Mouse (Mus musculus): ENCODE measurements at regions not wholly inside any gene's neighbourhood (a gene's known extent, or its start where the extent isn't known, plus 50 kb on each side); places are given as distances from the start of the nearest gene placed in this dataset.

- DNase-seq (ENCODE audit: low spot score) (no peak), ATAC-seq (no peak)
- Histone ChIP-seq H3K9me3 (replicated peaks; ENCODE audit: control insufficient read depth, low read length) (no peaks in the 10 kb centered on the region), H3K4me1 (ENCODE audit: control insufficient read depth, insufficient read depth, low read length) (no peaks in the 10 kb centered on the region), H3K27ac (ENCODE audit: low read depth, low read length) (no peak overlapping the region), H3K36me3 (ENCODE audit: control insufficient read depth, insufficient read depth, low read length) (no peaks in the 10 kb centered on the region), H3K27me3 (replicated peaks; ENCODE audit: control insufficient read depth, insufficient read depth, low read length) (no peaks in the 10 kb centered on the region), H3K4me3 (ENCODE audit: low read depth, low read length) (no peak overlapping the region), H3K9ac (ENCODE audit: low read length) (no peak overlapping the region), H3K4me2 (ENCODE audit: low read length) (no peak overlapping the region)
- 77% methylated on average over 2 of the region's 2 CpGs for WGBS
Observed at GRCm38 (mm10) chr13:35453222-35453914, 206.3 kb upstream of the Cdyl start.

GRCm38 (mm10) chr13:35460051-35460450 lies 199.6 kb upstream of the Cdyl start:
- Histone ChIP-seq H3K4me3 (ENCODE audit: low read depth, low read length) (no peak overlapping the region), H3K9me3 (replicated peaks; ENCODE audit: control insufficient read depth, low read length) (no peaks in the 10 kb centered on the region), H3K9ac (ENCODE audit: low read length) (no peak overlapping the region), H3K36me3 (ENCODE audit: control insufficient read depth, insufficient read depth, low read length) (no peaks in the 10 kb centered on the region), H3K27ac (ENCODE audit: low read depth, low read length) (no peak overlapping the region), H3K27me3 (replicated peaks; ENCODE audit: control insufficient read depth, insufficient read depth, low read length) (no peaks in the 10 kb centered on the region), H3K4me1 (ENCODE audit: control insufficient read depth, insufficient read depth, low read length) (no peaks in the 10 kb centered on the region), H3K4me2 (ENCODE audit: low read length) (no peak overlapping the region)
- WGBS, result 78% methylated on average over 1 of the region's 1 CpGs
- no peak for ATAC-seq
- no peak for DNase-seq (ENCODE audit: low spot score)

- Histone ChIP-seq H3K36me3 (ENCODE audit: control insufficient read depth, insufficient read depth, low read length) (no peaks in the 10 kb centered on the region), H3K4me1 (ENCODE audit: control insufficient read depth, insufficient read depth, low read length) (no peaks in the 10 kb centered on the region), H3K27ac (ENCODE audit: low read depth, low read length) (no peak overlapping the region), H3K4me2 (ENCODE audit: low read length) (no peak overlapping the region), H3K9me3 (replicated peaks; ENCODE audit: control insufficient read depth, low read length) (no peaks in the 10 kb centered on the region), H3K27me3 (replicated peaks; ENCODE audit: control insufficient read depth, insufficient read depth, low read length) (no peaks in the 10 kb centered on the region), H3K4me3 (ENCODE audit: low read depth, low read length) (no peak overlapping the region), H3K9ac (ENCODE audit: low read length) (no peak overlapping the region)
- ATAC-seq, result no peak
- WGBS, result 96% methylated on average over 1 of the region's 1 CpGs
- DNase-seq (ENCODE audit: low spot score), result no peak
Observed at GRCm38 (mm10) chr13:35463231-35463630, 196.4 kb upstream of the Cdyl start.

GRCm38 (mm10) chr13:35463850-35464249 lies 195.8 kb upstream of the Cdyl start:
- H3K36me3 ChIP-seq (ENCODE audit: control insufficient read depth, insufficient read depth, low read length), result no peaks in the 10 kb centered on the region
- no peak for ATAC-seq
- WGBS, result 80% methylated on average over 2 of the region's 2 CpGs
- H3K4me1 ChIP-seq (ENCODE audit: control insufficient read depth, insufficient read depth, low read length), result no peaks in the 10 kb centered on the region
- H3K27me3 ChIP-seq (replicated peaks; ENCODE audit: control insufficient read depth, insufficient read depth, low read length), result no peaks in the 10 kb centered on the region
- DNase-seq (ENCODE audit: low spot score), result no peak
- H3K9ac ChIP-seq (ENCODE audit: low read length), result no peak overlapping the region
- H3K4me3 ChIP-seq (ENCODE audit: low read depth, low read length), result no peak overlapping the region
- H3K27ac ChIP-seq (ENCODE audit: low read depth, low read length), result no peak overlapping the region
- H3K9me3 ChIP-seq (replicated peaks; ENCODE audit: control insufficient read depth, low read length), result no peaks in the 10 kb centered on the region
- no peak overlapping the region for H3K4me2 ChIP-seq (ENCODE audit: low read length)

- Histone ChIP-seq H3K4me2 (ENCODE audit: low read length) (no peak overlapping the region), H3K4me3 (ENCODE audit: low read depth, low read length) (no peak overlapping the region), H3K36me3 (ENCODE audit: control insufficient read depth, insufficient read depth, low read length) (no peaks in the 10 kb centered on the region), H3K27me3 (replicated peaks; ENCODE audit: control insufficient read depth, insufficient read depth, low read length) (no peaks in the 10 kb centered on the region), H3K9me3 (replicated peaks; ENCODE audit: control insufficient read depth, low read length) (no peaks in the 10 kb centered on the region), H3K9ac (ENCODE audit: low read length) (no peak overlapping the region), H3K4me1 (ENCODE audit: control insufficient read depth, insufficient read depth, low read length) (peaks cover 4% of the 10 kb centered on the region; the same call in 1 of the 2 replicates), H3K27ac (ENCODE audit: low read depth, low read length) (no peak overlapping the region)
- 45% methylated on average over 11 of the region's 11 CpGs for WGBS
- peak; percentile 87 for ATAC-seq
- DNase-seq (ENCODE audit: low spot score), result peak; percentile 97
Observed at GRCm38 (mm10) chr13:35469361-35470198, 190.1 kb upstream of the Cdyl start.

GRCm38 (mm10) chr13:35478226-35478625 lies 181.4 kb upstream of the Cdyl start:
- Histone ChIP-seq H3K27ac (ENCODE audit: low read depth, low read length) (no peak overlapping the region), H3K9ac (ENCODE audit: low read length) (no peak overlapping the region), H3K4me3 (ENCODE audit: low read depth, low read length) (no peak overlapping the region), H3K4me1 (ENCODE audit: control insufficient read depth, insufficient read depth, low read length) (no peaks in the 10 kb centered on the region), H3K9me3 (replicated peaks; ENCODE audit: control insufficient read depth, low read length) (no peaks in the 10 kb centered on the region), H3K36me3 (ENCODE audit: control insufficient read depth, insufficient read depth, low read length) (no peaks in the 10 kb centered on the region), H3K27me3 (replicated peaks; ENCODE audit: control insufficient read depth, insufficient read depth, low read length) (no peaks in the 10 kb centered on the region), H3K4me2 (ENCODE audit: low read length) (no peak overlapping the region)
- 91% methylated on average over 2 of the region's 2 CpGs for WGBS
- no peak for DNase-seq (ENCODE audit: low spot score)
- no peak for ATAC-seq

- ATAC-seq, result no peak
- Histone ChIP-seq H3K9ac (ENCODE audit: low read length) (no peak overlapping the region), H3K4me2 (ENCODE audit: low read length) (no peak overlapping the region), H3K36me3 (ENCODE audit: control insufficient read depth, insufficient read depth, low read length) (no peaks in the 10 kb centered on the region), H3K9me3 (replicated peaks; ENCODE audit: control insufficient read depth, low read length) (no peaks in the 10 kb centered on the region), H3K27me3 (replicated peaks; ENCODE audit: control insufficient read depth, insufficient read depth, low read length) (no peaks in the 10 kb centered on the region), H3K4me1 (ENCODE audit: control insufficient read depth, insufficient read depth, low read length) (no peaks in the 10 kb centered on the region), H3K4me3 (ENCODE audit: low read depth, low read length) (no peak overlapping the region), H3K27ac (ENCODE audit: low read depth, low read length) (no peak overlapping the region)
- WGBS, result 91% methylated on average over 4 of the region's 4 CpGs
- DNase-seq (ENCODE audit: low spot score), result no peak
Observed at GRCm38 (mm10) chr13:35482340-35482739, 177.3 kb upstream of the Cdyl start.

GRCm38 (mm10) chr13:35486125-35486524 lies 173.5 kb upstream of the Cdyl start:
- H3K9ac ChIP-seq (ENCODE audit: low read length), result no peak overlapping the region
- H3K4me3 ChIP-seq (ENCODE audit: low read depth, low read length), result no peak overlapping the region
- no peak overlapping the region for H3K4me2 ChIP-seq (ENCODE audit: low read length)
- H3K36me3 ChIP-seq (ENCODE audit: control insufficient read depth, insufficient read depth, low read length), result no peaks in the 10 kb centered on the region
- no peaks in the 10 kb centered on the region for H3K27me3 ChIP-seq (replicated peaks; ENCODE audit: control insufficient read depth, insufficient read depth, low read length)
- WGBS, result 69% methylated on average over 4 of the region's 4 CpGs
- no peak overlapping the region for H3K27ac ChIP-seq (ENCODE audit: low read depth, low read length)
- peak; percentile 26 for DNase-seq (ENCODE audit: low spot score)
- no peak for ATAC-seq
- no peaks in the 10 kb centered on the region for H3K9me3 ChIP-seq (replicated peaks; ENCODE audit: control insufficient read depth, low read length)
- no peaks in the 10 kb centered on the region for H3K4me1 ChIP-seq (ENCODE audit: control insufficient read depth, insufficient read depth, low read length)

GRCm38 (mm10) chr13:35499776-35500175 lies 159.9 kb upstream of the Cdyl start:
- Histone ChIP-seq H3K4me2 (ENCODE audit: low read length) (no peak overlapping the region), H3K9ac (ENCODE audit: low read length) (no peak overlapping the region), H3K4me1 (ENCODE audit: control insufficient read depth, insufficient read depth, low read length) (peaks cover 18% of the 10 kb centered on the region), H3K9me3 (replicated peaks; ENCODE audit: control insufficient read depth, low read length) (no peaks in the 10 kb centered on the region), H3K36me3 (ENCODE audit: control insufficient read depth, insufficient read depth, low read length) (no peaks in the 10 kb centered on the region), H3K4me3 (ENCODE audit: low read depth, low read length) (no peak overlapping the region), H3K27me3 (replicated peaks; ENCODE audit: control insufficient read depth, insufficient read depth, low read length) (no peaks in the 10 kb centered on the region), H3K27ac (ENCODE audit: low read depth, low read length) (no peak overlapping the region)
- WGBS, result 82% methylated on average over 2 of the region's 2 CpGs
- no peak for ATAC-seq
- DNase-seq (ENCODE audit: low spot score), result no peak
